Mouse (Mus musculus) CH12.LX (cell line): Measurements from ENCODE around the gene Ttc7b. TPM values are rescaled to one million over a fixed set of nuclear protein-coding genes. Genes with fewer than 3 reads are reported as not detected.

Experiments used
- DNase-seq: peaks from one replicate; pipeline ENCODE4 v3.0.0-alpha.2; 2013; ENCODE audit errors: extremely low read depth
- H3K27ac ChIP-seq: 2 replicates; pipeline ENCODE4 v1.5.1; 2012; ENCODE audit warnings: low read depth, mild to moderate bottlenecking, control low read depth, moderate library complexity; ENCODE audit not compliant: insufficient read depth
- H3K27me3 ChIP-seq: replicated peaks from 2 replicates; pipeline ENCODE3; 2012; ENCODE audit warnings: inconsistent platforms
- H3K36me3 ChIP-seq, 2 experiments: replicated peaks in 1 of 2; 2 replicates each; pipeline versions ENCODE3 to v1.6.1; 2012; ENCODE audit warnings: inconsistent platforms in 1 of 2, low read length in 1 of 2, mild to moderate bottlenecking in 1 of 2, mixed read lengths in 1 of 2, moderate library complexity in 1 of 2; ENCODE audit not compliant: control insufficient read depth in 1 of 2, insufficient read depth in 1 of 2
- H3K4me1 ChIP-seq, 2 experiments: 2 replicates each; pipeline ENCODE4 v1.6.1; 2012; ENCODE audit warnings: inconsistent platforms in 1 of 2, moderate library complexity in 1 of 2; ENCODE audit not compliant: insufficient read depth in 2 of 2, control insufficient read depth in 1 of 2
- H3K4me2 ChIP-seq: 2 replicates; pipeline ENCODE4 v1.6.1; 2012; ENCODE audit warnings: low read depth, mild to moderate bottlenecking, control low read depth; ENCODE audit not compliant: poor library complexity, insufficient read depth, severe bottlenecking
- H3K4me3 ChIP-seq, 3 experiments: fragments of 150-350 bp in 1 of 3; sonication (generic) in 1 of 3; replicated peaks in 1 of 3; 2 replicates each; pipeline versions ENCODE3 to v1.5.1; 2011 to 2012; ENCODE audit warnings: low read depth in 2 of 3, low read length in 2 of 3, mild to moderate bottlenecking in 2 of 3, moderate library complexity in 2 of 3, control low read depth in 1 of 3, improper control_type of control experiment in 1 of 3, inconsistent platforms in 1 of 3, mixed read lengths in 1 of 3; ENCODE audit not compliant: poor library complexity in 1 of 3
- H3K79me2 ChIP-seq: replicated peaks from 2 replicates; pipeline ENCODE4 v1.6.1; 2012; ENCODE audit warnings: mild to moderate bottlenecking, moderate library complexity; ENCODE audit not compliant: control insufficient read depth, poor library complexity, insufficient read depth, severe bottlenecking; ENCODE audit errors: extremely low read depth
- H3K9ac ChIP-seq: 2 replicates; pipeline ENCODE4 v1.6.1; 2012; ENCODE audit warnings: low read depth, mild to moderate bottlenecking, control low read depth, moderate library complexity; ENCODE audit not compliant: insufficient read depth
- H3K9me3 ChIP-seq: replicated peaks from 2 replicates; pipeline ENCODE3; 2012; ENCODE audit warnings: low read length, inconsistent platforms, mixed read lengths
- BHLHE40 ChIP-seq: IDR thresholded peaks from 2 replicates; pipeline ENCODE4 v1.6.1; 2011; ENCODE audit warnings: mild to moderate bottlenecking, low read depth, low read length, improper control_type of control experiment
- CTCF ChIP-seq, 2 experiments: IDR thresholded peaks in 1 of 2; conservative IDR thresholded peaks in 1 of 2; 2 replicates each; pipeline ENCODE4 v1.5.1; 2011 to 2012; ENCODE audit warnings: low read depth in 2 of 2, low read length in 2 of 2, improper control_type of control experiment in 1 of 2, inconsistent platforms in 1 of 2, mild to moderate bottlenecking in 1 of 2, moderate library complexity in 1 of 2
- ELF1 ChIP-seq: IDR thresholded peaks from 2 replicates; pipeline ENCODE4 v1.6.1; 2014; ENCODE audit warnings: low read depth, mild to moderate bottlenecking, inconsistent platforms, low read length, improper control_type of control experiment
- EP300 ChIP-seq: IDR thresholded peaks from 2 replicates; pipeline ENCODE4 v1.6.1; 2011; ENCODE audit warnings: low read length, improper control_type of control experiment
- ETS1 ChIP-seq: conservative IDR thresholded peaks from 2 replicates; pipeline ENCODE4 v1.6.1; 2012; ENCODE audit warnings: low read depth, mild to moderate bottlenecking, inconsistent platforms, low read length, improper control_type of control experiment, moderate library complexity
- GABPA ChIP-seq: IDR thresholded peaks from 2 replicates; pipeline ENCODE4 v1.6.1; 2012; ENCODE audit warnings: low read depth, low read length, improper control_type of control experiment, inconsistent platforms; ENCODE audit not compliant: insufficient replicate concordance
- JUN ChIP-seq: IDR thresholded peaks from 2 replicates; pipeline ENCODE4 v1.6.1; 2011; ENCODE audit warnings: low read depth, mild to moderate bottlenecking, low read length, improper control_type of control experiment, moderate library complexity; ENCODE audit not compliant: insufficient read depth
- JUND ChIP-seq: conservative IDR thresholded peaks from 2 replicates; pipeline ENCODE4 v1.6.1; 2011; ENCODE audit warnings: low read depth, low read length, improper control_type of control experiment
- KAT2A ChIP-seq: IDR thresholded peaks from 2 replicates; pipeline ENCODE4 v1.6.1; 2012; ENCODE audit warnings: low read length, improper control_type of control experiment, inconsistent platforms; ENCODE audit not compliant: insufficient replicate concordance
- MAFK ChIP-seq: IDR thresholded peaks from 2 replicates; pipeline ENCODE4 v1.6.1; 2011; ENCODE audit warnings: low read length, improper control_type of control experiment; ENCODE audit not compliant: insufficient replicate concordance
- MAX ChIP-seq: IDR thresholded peaks from 2 replicates; pipeline ENCODE4 v1.6.1; 2011; ENCODE audit warnings: low read length, improper control_type of control experiment
- MEF2A ChIP-seq: IDR thresholded peaks from 2 replicates; pipeline ENCODE4 v1.6.1; 2014; ENCODE audit warnings: low read depth, mild to moderate bottlenecking, inconsistent platforms, low read length, improper control_type of control experiment, borderline replicate concordance
- MXI1 ChIP-seq: IDR thresholded peaks from 2 replicates; pipeline ENCODE4 v1.6.1; 2011; ENCODE audit warnings: mild to moderate bottlenecking, low read depth, low read length, improper control_type of control experiment
- MYC ChIP-seq: IDR thresholded peaks from 2 replicates; pipeline ENCODE4 v1.6.1; 2011; ENCODE audit warnings: low read depth, mild to moderate bottlenecking, improper control_type of control experiment, low read length
- NELFE ChIP-seq: IDR thresholded peaks from 2 replicates; pipeline ENCODE4 v1.6.1; 2011; ENCODE audit warnings: low read depth, low read length, improper control_type of control experiment
- POLR2A ChIP-seq: IDR thresholded peaks from 2 replicates; pipeline ENCODE4 v1.6.1; 2011; ENCODE audit warnings: low read depth, mild to moderate bottlenecking, improper control_type of control experiment, low read length
- RAD21 ChIP-seq: IDR thresholded peaks from 2 replicates; pipeline ENCODE4 v1.6.1; 2011; ENCODE audit warnings: low read depth, mild to moderate bottlenecking, low read length, improper control_type of control experiment, moderate library complexity
- RCOR1 ChIP-seq: conservative IDR thresholded peaks from 2 replicates; pipeline ENCODE4 v1.6.1; 2012; ENCODE audit warnings: low read depth, mild to moderate bottlenecking, inconsistent platforms, low read length, improper control_type of control experiment
- SIN3A ChIP-seq: IDR thresholded peaks from 2 replicates; pipeline ENCODE4 v1.6.1; 2012; ENCODE audit warnings: low read length, improper control_type of control experiment, inconsistent platforms
- SMC3 ChIP-seq: IDR thresholded peaks from 2 replicates; pipeline ENCODE4 v1.6.1; 2011; ENCODE audit warnings: low read depth, low read length, improper control_type of control experiment
- TBP ChIP-seq: conservative IDR thresholded peaks from 2 replicates; pipeline ENCODE4 v1.6.1; 2011; ENCODE audit warnings: low read depth, low read length, improper control_type of control experiment
- TCF12 ChIP-seq: IDR thresholded peaks from 2 replicates; pipeline ENCODE4 v1.6.1; 2014; ENCODE audit warnings: low read depth, mild to moderate bottlenecking, inconsistent platforms, low read length, improper control_type of control experiment
- USF1 ChIP-seq: IDR thresholded peaks from 2 replicates; pipeline ENCODE4 v1.6.1; 2014; ENCODE audit warnings: low read depth, mild to moderate bottlenecking, inconsistent platforms, low read length, improper control_type of control experiment
- USF2 ChIP-seq: conservative IDR thresholded peaks from 2 replicates; pipeline ENCODE4 v1.6.1; 2011; ENCODE audit warnings: low read depth, low read length, improper control_type of control experiment
- ZKSCAN1 ChIP-seq: IDR thresholded peaks from 2 replicates; pipeline ENCODE4 v1.6.1; 2012; ENCODE audit warnings: low read depth, inconsistent platforms, low read length, improper control_type of control experiment, borderline replicate concordance
- ZMIZ1 ChIP-seq: IDR thresholded peaks from 2 replicates; pipeline ENCODE4 v1.6.1; 2012; ENCODE audit warnings: low read depth, mild to moderate bottlenecking, inconsistent platforms, low read length, improper control_type of control experiment
- dilution Hi-C: fragments of 300-500 bp; cut with MboI; formaldehyde crosslinking; loops from 2 replicates; pipeline ENCODE4 v1.14.3; 2020; ENCODE audit warnings: low sequenced_read_pairs; ENCODE audit not compliant: extremely low pct_unique_long_range_greater_than_20kb, extremely low pct_ligation_motif_present
- in situ Hi-C: fragments of 300-500 bp; cut with MboI; formaldehyde crosslinking; loops from 3 replicates; pipeline ENCODE4 v1.14.3; 2019; ENCODE audit warnings: low sequenced_read_pairs, low pct_ligation_motif_present, low pct_unique_long_range_greater_than_20kb, mixed read lengths
- polyA plus RNA-seq: library from polyadenylated mRNA; unstranded; fragments of >175 nt; gene quantifications from 2 replicates; pipeline ENCODE4 v1.2.1, GENCODE M21; 2012; ENCODE audit warnings: low read depth; ENCODE audit not compliant: insufficient read length
- total RNA-seq, 2 experiments: library from RNA; depleted of rRNA; stranded (reverse); fragments of 300-350 nt in 1 of 2; fragments of >200 nt in 1 of 2; gene quantifications; 2 replicates each; pipeline ENCODE4 v1.2.3; 2012 to 2014

The Ttc7b gene
- total and polyA plus RNA-seq, 3 experiments = 7.8 to 18.3 (median 12.7) TPM

GRCm38 (mm10) chr12:100441609-100442008, 79.0 kb downstream of the Ttc7b start:
- Histone ChIP-seq H3K36me3 (peaks cover 0 to 42% of the 10 kb centered on the region in 2 experiments), H3K79me2 (no peaks in the 10 kb centered on the region), H3K9me3 (no peaks in the 10 kb centered on the region), H3K4me2 (no peak overlapping the region), H3K27me3 (no peaks in the 10 kb centered on the region), H3K4me1 (peaks cover 15 to 34% of the 10 kb centered on the region in 2 experiments), H3K9ac (no peak overlapping the region), H3K4me3 (no peak overlapping the region), H3K27ac (no peak overlapping the region)
- TF ChIP-seq NELFE = no peak
- no peak for TF ChIP-seq MEF2A
- TF ChIP-seq JUN = no peak
- TF ChIP-seq ETS1 = no peak
- no peak for TF ChIP-seq ZMIZ1
- no peak for TF ChIP-seq SIN3A
- no peak for TF ChIP-seq JUND
- TF ChIP-seq RCOR1 = no peak
- TF ChIP-seq CTCF (conservative IDR thresholded peaks at IDR 0.05 in 1 of 2, IDR thresholded peaks at IDR 0.05 in 1 of 2; ENCODE audit: low read depth in 2 of 2, low read length in 2 of 2) = no peak
- no peak for TF ChIP-seq POLR2A
- no peak for TF ChIP-seq ELF1
- TF ChIP-seq MAX = no peak
- TF ChIP-seq EP300 = no peak
- TF ChIP-seq BHLHE40 = no peak
- in situ Hi-C loops = no loop called here
- no peak for DNase-seq
- dilution Hi-C loops = no loop called here

DNA sequence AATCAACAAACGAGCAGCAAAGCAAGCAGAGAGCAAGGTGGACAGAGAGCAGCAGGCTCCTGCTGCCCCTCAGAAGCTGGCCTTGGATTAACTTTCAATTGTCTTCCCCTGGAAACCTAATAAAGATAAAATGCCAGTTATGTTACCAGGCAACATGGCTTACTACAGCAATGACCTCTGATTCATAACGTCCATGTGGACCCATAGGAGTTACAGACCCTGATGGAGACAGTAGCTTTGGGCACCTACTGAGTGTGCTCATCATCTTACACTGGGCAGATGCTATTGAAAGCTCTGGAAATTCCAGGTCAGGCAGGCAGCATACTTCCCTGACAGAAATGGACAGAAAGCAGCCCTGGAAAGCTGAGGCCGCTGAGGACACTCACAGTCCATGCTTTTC, 80.7 kb downstream of the Ttc7b start:
- Histone ChIP-seq H3K4me2 (no peak overlapping the region), H3K9ac (no peak overlapping the region), H3K27me3 (no peaks in the 10 kb centered on the region), H3K9me3 (no peaks in the 10 kb centered on the region), H3K79me2 (no peaks in the 10 kb centered on the region), H3K36me3 (peaks cover 0 to 44% of the 10 kb centered on the region in 2 experiments), H3K4me1 (peaks cover under 1 to 17% of the 10 kb centered on the region in 2 experiments; a peak in 3 of 4 replicates), H3K27ac (no peak overlapping the region), H3K4me3 (no peak overlapping the region)
- no peak for DNase-seq
- dilution Hi-C loops = no loop called here
- in situ Hi-C loops = no loop called here
- TF ChIP-seq RAD21 (no peak), MAFK (no peak), EP300 (no peak), JUN (no peak), USF2 (no peak), ELF1 (no peak), USF1 (no peak), SMC3 (no peak), TCF12 (no peak), TBP (no peak), ZKSCAN1 (no peak), MXI1 (no peak), POLR2A (no peak), KAT2A (no peak), JUND (no peak), MYC (no peak), SIN3A (no peak), GABPA (no peak)
